Comparison of ENCODE assay signal across 8 mouse cellular contexts in genomic region chr1:36473211-36473780, GRCm38 (mm10). TPM values are rescaled to one million over a fixed set of nuclear protein-coding genes. Genes with fewer than 3 reads are reported as not detected.
DNase-seq lines count a peak whose midpoint lies in the region; ATAC-seq and TF ChIP-seq lines count a peak whose summit lies in the region.

No protein-coding gene starts in this region.

- no peaks in the 10 kb centered on the region for H3K36me3 ChIP-seq in spleen, adult 2 months (ENCODE audit: control insufficient read depth, insufficient read depth, low read length)
- no peaks in the 10 kb centered on the region for H3K36me3 ChIP-seq in limb, embryonic 15.5 days
- H3K36me3 ChIP-seq in stomach, embryonic 14.5 days (ENCODE audit: control insufficient read depth, insufficient read depth, low read length): no peaks in the 10 kb centered on the region

- peak overlapping the region; percentile 81 for H3K4me2 ChIP-seq in limb, embryonic 15.5 days
- peak overlapping the region; percentile 80 for H3K4me2 ChIP-seq in stomach, embryonic 14.5 days (replicated peaks; ENCODE audit: low read depth, low read length)

- no peak overlapping the region for H3K27ac ChIP-seq in spleen, adult 2 months (ENCODE audit: insufficient read depth, low read length)
- H3K27ac ChIP-seq in limb, embryonic 15.5 days: no peak overlapping the region
- no peak overlapping the region for H3K27ac ChIP-seq in stomach, embryonic 14.5 days (ENCODE audit: low read length)

- ATAC-seq in limb, embryonic 15.5 days (ENCODE audit: insufficient number of reproducible peaks, low FRiP score, low TSS enrichment, low read depth): no peak
- no peak for ATAC-seq in stomach, embryonic 14.5 days (ENCODE audit: insufficient number of reproducible peaks, insufficient read depth, low FRiP score, low read depth)

- no peak for TF ChIP-seq CTCF in spleen, adult 2 months (IDR thresholded peaks at IDR 0.05; ENCODE audit: extremely low read depth, insufficient read depth, insufficient read length, insufficient replicate concordance)

- peak; percentile 61 for DNase-seq in cerebellum, adult 11-12 months
- DNase-seq in cerebellum, postnatal 4 days (ENCODE audit: low spot score in 2 of 2): no peak
- peak in 1 of 2 experiments; percentile 18 for DNase-seq in spleen, adult 2 months (ENCODE audit: low read depth in 1 of 2, low spot score in 2 of 2)
- DNase-seq in spleen, postnatal 10 days (ENCODE audit: low spot score in 2 of 2): no peak
- no peak for DNase-seq in T-cell, adult 2 months (ENCODE audit: low spot score)
- no peak for DNase-seq in thymus, postnatal 36 days

- no peaks in the 10 kb centered on the region for H3K9me3 ChIP-seq in limb, embryonic 15.5 days
- no peaks in the 10 kb centered on the region for H3K9me3 ChIP-seq in stomach, embryonic 14.5 days (ENCODE audit: control insufficient read depth, low read depth, low read length)

- H3K4me1 ChIP-seq in spleen, adult 2 months (ENCODE audit: control insufficient read depth, insufficient read depth, insufficient read length): peaks cover 33% of the 10 kb centered on the region
- peaks cover 67% of the 10 kb centered on the region for H3K4me1 ChIP-seq in limb, embryonic 15.5 days
- peaks cover 46% of the 10 kb centered on the region for H3K4me1 ChIP-seq in stomach, embryonic 14.5 days (ENCODE audit: control insufficient read depth, insufficient read depth, low read length)

- H3K27me3 ChIP-seq in spleen, adult 2 months (ENCODE audit: control insufficient read depth, insufficient read depth, low read length): no peaks in the 10 kb centered on the region
- no peaks in the 10 kb centered on the region for H3K27me3 ChIP-seq in limb, embryonic 15.5 days
- no peaks in the 10 kb centered on the region for H3K27me3 ChIP-seq in stomach, embryonic 14.5 days (ENCODE audit: control insufficient read depth, insufficient read depth, low read length)

- H3K9ac ChIP-seq in limb, embryonic 15.5 days: no peak overlapping the region
- no peak overlapping the region for H3K9ac ChIP-seq in stomach, embryonic 14.5 days (replicated peaks; ENCODE audit: low read depth, low read length)

- peak overlapping the region; percentile 5; the same call in 1 of the 2 replicates for H3K4me3 ChIP-seq in spleen, adult 2 months (ENCODE audit: extremely low read depth, insufficient read depth, insufficient read length)
- H3K4me3 ChIP-seq in limb, embryonic 15.5 days: peak overlapping the region; percentile 74
- 0 out of 2 replicates have a peak overlapping the region, but pooled peaks have one; percentile 4 for H3K4me3 ChIP-seq in stomach, embryonic 14.5 days (ENCODE audit: low read depth, low read length)

- no peak for TF ChIP-seq POLR2A in spleen, adult 2 months (IDR thresholded peaks at IDR 0.05; ENCODE audit: low read depth, low read length)

- WGBS in spleen, adult 2 months: 49% methylated on average over 10 of the region's 10 CpGs
- 61% methylated on average over 10 of the region's 10 CpGs for WGBS in limb, embryonic 15.5 days
- WGBS in stomach, embryonic 14.5 days: 75% methylated on average over 10 of the region's 10 CpGs

RNA-seq across cellular contexts. Expression of gene Cnnm4, which starts 1.9 kb away (rescaled TPM):
- 5.6 and 5.7 TPM in 2 replicates for polyA plus RNA-seq in spleen, adult 2 months (2012; rRNA removed)
- 14.9 and 15.3 TPM in 2 replicates for polyA plus RNA-seq in limb, embryonic 15.5 days (2015; fragmentation: Nextera tagmentation; extraction: Ambion mirVana)
- 14.1 and 14.4 TPM in 2 replicates for polyA plus RNA-seq in stomach, embryonic 14.5 days (2014; fragmentation: Nextera tagmentation; extraction: Ambion mirVana)

RNA-seq across cellular contexts. Expression of gene Lman2l, which starts 28.2 kb away (rescaled TPM):
- polyA plus RNA-seq in spleen, adult 2 months (2012; rRNA removed): 8.9 and 11.6 TPM in 2 replicates
- 45.3 and 46.4 TPM in 2 replicates for polyA plus RNA-seq in limb, embryonic 15.5 days (2015; fragmentation: Nextera tagmentation; extraction: Ambion mirVana)
- polyA plus RNA-seq in stomach, embryonic 14.5 days (2014; fragmentation: Nextera tagmentation; extraction: Ambion mirVana): 31.9 and 35.0 TPM in 2 replicates

RNA-seq across cellular contexts. Expression of gene Cnnm3, which starts 38.4 kb away (rescaled TPM):
- polyA plus RNA-seq in spleen, adult 2 months (2012; rRNA removed): 18.4 and 24.1 TPM in 2 replicates
- 2.6 and 3.2 TPM in 2 replicates for polyA plus RNA-seq in limb, embryonic 15.5 days (2015; fragmentation: Nextera tagmentation; extraction: Ambion mirVana)
- polyA plus RNA-seq in stomach, embryonic 14.5 days (2014; fragmentation: Nextera tagmentation; extraction: Ambion mirVana): 6.2 and 8.4 TPM in 2 replicates

Comparison
In these comparisons a context has a peak if more than half of its experiments do, and no peak if none do; other contexts are left out.
1. H3K4me3 ChIP-seq: peak in every context shown above with its lines; median percentile 74 in limb, embryonic 15.5 days; 5 in spleen, adult 2 months; 4 in stomach, embryonic 14.5 days.